In the genomic region with DNA sequence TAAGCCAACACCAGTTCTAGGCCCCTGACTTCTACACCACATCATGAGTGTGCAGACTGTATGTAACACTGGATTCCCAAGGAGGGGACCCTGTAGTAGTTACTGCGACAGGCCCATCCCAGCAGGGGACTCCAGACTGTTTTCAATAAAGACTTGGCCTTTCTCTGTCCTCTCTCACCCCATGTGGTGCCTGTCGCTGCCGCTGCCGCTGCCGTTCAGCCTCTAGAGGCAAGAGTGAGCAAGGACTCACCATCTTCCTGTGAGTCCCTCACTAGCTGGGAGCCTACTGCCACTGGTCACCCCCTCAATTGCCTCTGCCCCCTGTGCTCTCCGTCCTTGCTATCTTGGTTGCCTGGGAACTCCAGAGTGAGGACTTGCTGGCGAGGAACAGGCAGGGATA, we compare ENCODE assay signal across 8 mouse cellular contexts. TPM values are rescaled to one million over a fixed set of nuclear protein-coding genes. Genes with fewer than 3 reads are reported as not detected.
DNase-seq lines count a peak whose midpoint lies in the region; ATAC-seq and TF ChIP-seq lines count a peak whose summit lies in the region.
"Had no signal": no experiment of that assay in that cellular context is flagged by ENCODE, and none has a peak within 500 bp of the region (broad histone marks: within the 10 kb centered on the region; RNA-seq: fewer than 3 reads in every experiment).

No protein-coding gene starts in this region.

- no peaks in the 10 kb centered on the region for H3K9me3 ChIP-seq in embryonic facial prominence, embryonic 13.5 days
- H3K9me3 ChIP-seq in hindbrain, embryonic 16.5 days (ENCODE audit: control insufficient read depth, low read length) = no peaks in the 10 kb centered on the region
- no peaks in the 10 kb centered on the region for H3K9me3 ChIP-seq in neural tube, embryonic 14.5 days (ENCODE audit: control insufficient read depth, low read length)
- H3K9me3 ChIP-seq: liver, embryonic 15.5 days had no signal

- ATAC-seq in embryonic facial prominence, embryonic 13.5 days (ENCODE audit: insufficient number of reproducible peaks, insufficient read depth, low FRiP score, low TSS enrichment, low read depth) = no peak
- no peak for ATAC-seq in hindbrain, embryonic 16.5 days
- no peak for ATAC-seq in neural tube, embryonic 14.5 days (ENCODE audit: low read depth)
- no peak for ATAC-seq in CD4-positive, CD25-positive, alpha-beta regulatory T cell, adult 4 months

- no peaks in the 10 kb centered on the region for H3K27me3 ChIP-seq in embryonic facial prominence, embryonic 13.5 days
- H3K27me3 ChIP-seq in hindbrain, embryonic 16.5 days (replicated peaks; ENCODE audit: control insufficient read depth, insufficient read depth, low read length) = no peaks in the 10 kb centered on the region
- H3K27me3 ChIP-seq in neural tube, embryonic 14.5 days (ENCODE audit: control insufficient read depth, insufficient read depth, low read length) = no peaks in the 10 kb centered on the region

- DNase-seq in layer of hippocampus, adult 2 months (ENCODE audit: low spot score in 2 of 2) = no peak
- no peak for DNase-seq in layer of hippocampus, postnatal 10 days (ENCODE audit: low spot score in 2 of 2)
- DNase-seq in spleen, adult 18-20 months = no peak

- peak overlapping the region; percentile 54 for H3K9ac ChIP-seq in embryonic facial prominence, embryonic 13.5 days
- no peak overlapping the region for H3K9ac ChIP-seq in hindbrain, embryonic 16.5 days (ENCODE audit: low read depth, low read length)
- H3K9ac ChIP-seq in neural tube, embryonic 14.5 days (replicated peaks; ENCODE audit: low read depth, low read length) = no peak overlapping the region
- H3K9ac ChIP-seq: liver, embryonic 15.5 days had no signal

- peak; percentile 69 for TF ChIP-seq CTCF in layer of hippocampus, adult 2 months (conservative IDR thresholded peaks at IDR 0.05)

- peaks cover 93% of the 10 kb centered on the region for H3K4me1 ChIP-seq in embryonic facial prominence, embryonic 13.5 days
- peaks cover 68% of the 10 kb centered on the region for H3K4me1 ChIP-seq in hindbrain, embryonic 16.5 days (ENCODE audit: control insufficient read depth, insufficient read depth, low read depth, low read length)
- peaks cover 68% of the 10 kb centered on the region for H3K4me1 ChIP-seq in neural tube, embryonic 14.5 days (ENCODE audit: control insufficient read depth, insufficient read depth, low read length)
- H3K4me1 ChIP-seq: liver, embryonic 15.5 days had no signal

- H3K4me2 ChIP-seq in embryonic facial prominence, embryonic 13.5 days = peak overlapping the region; percentile 90
- H3K4me2 ChIP-seq in hindbrain, embryonic 16.5 days (ENCODE audit: low read length) = peak overlapping the region; percentile 24
- H3K4me2 ChIP-seq in neural tube, embryonic 14.5 days (ENCODE audit: low read depth, low read length) = peak overlapping the region; percentile 3; the same call in 1 of the 2 replicates
- H3K4me2 ChIP-seq: liver, embryonic 15.5 days had no signal

- 0 out of 2 replicates have a peak overlapping the region, but pooled peaks have one; percentile 7 for H3K27ac ChIP-seq in layer of hippocampus, adult 2 months
- no peak overlapping the region for H3K27ac ChIP-seq in embryonic facial prominence, embryonic 13.5 days
- no peak overlapping the region for H3K27ac ChIP-seq in hindbrain, embryonic 16.5 days (ENCODE audit: low read depth, low read length)
- no peak overlapping the region for H3K27ac ChIP-seq in neural tube, embryonic 14.5 days (ENCODE audit: low read depth, low read length)
- H3K27ac ChIP-seq: liver, embryonic 15.5 days had no signal

- WGBS in embryonic facial prominence, embryonic 13.5 days = 16% methylated on average over 7 of the region's 7 CpGs
- WGBS in hindbrain, embryonic 16.5 days = 17% methylated on average over 7 of the region's 7 CpGs
- WGBS in neural tube, embryonic 14.5 days = 9% methylated on average over 7 of the region's 7 CpGs

- peaks cover 47% of the 10 kb centered on the region for H3K36me3 ChIP-seq in embryonic facial prominence, embryonic 13.5 days
- H3K36me3 ChIP-seq in hindbrain, embryonic 16.5 days (ENCODE audit: control insufficient read depth, insufficient read depth, low read length) = no peaks in the 10 kb centered on the region; the same call in 1 of the 2 replicates
- peaks cover 4% of the 10 kb centered on the region; the same call in 1 of the 2 replicates for H3K36me3 ChIP-seq in neural tube, embryonic 14.5 days (ENCODE audit: control insufficient read depth, insufficient read depth, low read length)
- H3K36me3 ChIP-seq: liver, embryonic 15.5 days had no signal

- no peak overlapping the region; the same call in 1 of the 2 replicates for H3K4me3 ChIP-seq in layer of hippocampus, adult 2 months
- H3K4me3 ChIP-seq in embryonic facial prominence, embryonic 13.5 days = peak overlapping the region; percentile 24
- H3K4me3 ChIP-seq in hindbrain, embryonic 16.5 days (ENCODE audit: low read length) = no peak overlapping the region; the same call in 1 of the 2 replicates
- H3K4me3 ChIP-seq in neural tube, embryonic 14.5 days (ENCODE audit: low read depth, low read length) = no peak overlapping the region
- H3K4me3 ChIP-seq: liver, embryonic 15.5 days had no signal

RNA-seq across cellular contexts. Expression of a gene that starts 8.6 kb away (rescaled TPM):
- 10 to 100 TPM; 31.1 to 32.7 TPM for total RNA-seq in layer of hippocampus, adult 2 months (2021)
- total RNA-seq in layer of hippocampus, postnatal 10 days (2021) = 10 to 100 TPM; 30.3 to 32.6 TPM
- polyA plus RNA-seq in embryonic facial prominence, embryonic 13.5 days (2015; fragmentation: Nextera tagmentation; extraction: Ambion mirVana) = 17.4 and 25.1 TPM in 2 replicates
- polyA plus RNA-seq in hindbrain, embryonic 16.5 days (2015; fragmentation: Nextera tagmentation; extraction: Ambion mirVana) = 7.2 and 7.7 TPM in 2 replicates
- polyA plus RNA-seq in neural tube, embryonic 14.5 days (2014; fragmentation: Nextera tagmentation; extraction: Ambion mirVana) = 6.6 and 9.1 TPM in 2 replicates
- 10 to 100 TPM in 1 of 2 experiments, 1 to 10 TPM in 1; 4.4 to 10.5 TPM for polyA plus RNA-seq in CD4-positive, CD25-positive, alpha-beta regulatory T cell, adult 4 months (2017; shearing (Covaris generic))

Comparison
In these comparisons a context has a peak if more than half of its experiments do, and no peak if none do; other contexts are left out.
1. H3K4me2 ChIP-seq: peak in every context shown above with its lines; median percentile 90 in embryonic facial prominence, embryonic 13.5 days; 24 in hindbrain, embryonic 16.5 days; 3 in neural tube, embryonic 14.5 days.